Mouse (Mus musculus) kidney, postnatal 0 days (tissue): Measurements from ENCODE around the gene Adcy5. TPM values are rescaled to one million over a fixed set of nuclear protein-coding genes. Genes with fewer than 3 reads are reported as not detected.

Source experiments
- ATAC-seq: fragments of 200-750 bp; cut with Nextera tagmentation; replicated peaks from 2 replicates; pipeline ENCODE4 v1.8.0; 2017; ENCODE audit warnings: low read depth, moderate number of reproducible peaks, moderate TSS enrichment, moderate library complexity; ENCODE audit not compliant: low FRiP score
- DNase-seq: peaks from one replicate; pipeline ENCODE4 v3.0.0-alpha.2; 2016; ENCODE audit warnings: low spot score
- H3K27ac ChIP-seq: fragments of 300-500 bp; sonication (generic); 2 replicates; pipeline ENCODE4 v1.5.1; 2014; ENCODE audit warnings: mild to moderate bottlenecking
- H3K27me3 ChIP-seq: fragments of 300-500 bp; sonication (generic); 2 replicates; pipeline ENCODE4 v1.6.1; 2014; ENCODE audit warnings: low read length, mixed read lengths; ENCODE audit not compliant: insufficient read depth
- H3K36me3 ChIP-seq: fragments of 300-500 bp; sonication (generic); 2 replicates; pipeline ENCODE4 v1.6.1; 2014; ENCODE audit warnings: low read length, mixed read lengths; ENCODE audit not compliant: insufficient read depth
- H3K4me1 ChIP-seq: fragments of 300-500 bp; sonication (generic); replicated peaks from 2 replicates; pipeline ENCODE4 v1.6.1; 2014; ENCODE audit warnings: antibody characterized with exemption, low read length, mixed read lengths; ENCODE audit not compliant: insufficient read depth
- H3K4me2 ChIP-seq: fragments of 300-500 bp; sonication (generic); 2 replicates; pipeline ENCODE4 v1.6.1; 2014; ENCODE audit warnings: mild to moderate bottlenecking, low read length, moderate library complexity, mixed read lengths
- H3K4me3 ChIP-seq: fragments of 300-500 bp; sonication (generic); replicated peaks from 2 replicates; pipeline ENCODE4 v1.5.1; 2014; ENCODE audit warnings: low read depth, low read length
- H3K9ac ChIP-seq: fragments of 300-500 bp; sonication (generic); 2 replicates; pipeline ENCODE4 v1.6.1; 2014; ENCODE audit warnings: low read depth, low read length
- H3K9me3 ChIP-seq: fragments of 300-500 bp; sonication (generic); replicated peaks from 2 replicates; pipeline ENCODE4 v1.6.1; 2016; ENCODE audit warnings: low read length, inconsistent platforms, mixed read lengths
- CTCF ChIP-seq: IDR thresholded peaks from 2 replicates; pipeline ENCODE4 v1.5.1; 2016; ENCODE audit warnings: antibody characterized with exemption, low read depth, mild to moderate bottlenecking, moderate library complexity
- WGBS: fragments of 180-500 bp; shearing (Covaris S2); extraction: QIAGEN DNeasy Blood & Tissue Kit; methylation state at CpG from one replicate; pipeline ENCODE4 v1.1.7; 2014; 5-methylcytosine and 5-hydroxymethylcytosine counted together
- polyA plus RNA-seq: library from polyadenylated mRNA; unstranded; fragments of >200 nt; fragmentation: Nextera tagmentation; extraction: Ambion mirVana; gene quantifications from 2 replicates; pipeline ENCODE4 v1.2.1, GENCODE M21; 2015

Adcy5 gene
- 0.63 and 0.66 TPM in 2 replicates for polyA plus RNA-seq

DNA sequence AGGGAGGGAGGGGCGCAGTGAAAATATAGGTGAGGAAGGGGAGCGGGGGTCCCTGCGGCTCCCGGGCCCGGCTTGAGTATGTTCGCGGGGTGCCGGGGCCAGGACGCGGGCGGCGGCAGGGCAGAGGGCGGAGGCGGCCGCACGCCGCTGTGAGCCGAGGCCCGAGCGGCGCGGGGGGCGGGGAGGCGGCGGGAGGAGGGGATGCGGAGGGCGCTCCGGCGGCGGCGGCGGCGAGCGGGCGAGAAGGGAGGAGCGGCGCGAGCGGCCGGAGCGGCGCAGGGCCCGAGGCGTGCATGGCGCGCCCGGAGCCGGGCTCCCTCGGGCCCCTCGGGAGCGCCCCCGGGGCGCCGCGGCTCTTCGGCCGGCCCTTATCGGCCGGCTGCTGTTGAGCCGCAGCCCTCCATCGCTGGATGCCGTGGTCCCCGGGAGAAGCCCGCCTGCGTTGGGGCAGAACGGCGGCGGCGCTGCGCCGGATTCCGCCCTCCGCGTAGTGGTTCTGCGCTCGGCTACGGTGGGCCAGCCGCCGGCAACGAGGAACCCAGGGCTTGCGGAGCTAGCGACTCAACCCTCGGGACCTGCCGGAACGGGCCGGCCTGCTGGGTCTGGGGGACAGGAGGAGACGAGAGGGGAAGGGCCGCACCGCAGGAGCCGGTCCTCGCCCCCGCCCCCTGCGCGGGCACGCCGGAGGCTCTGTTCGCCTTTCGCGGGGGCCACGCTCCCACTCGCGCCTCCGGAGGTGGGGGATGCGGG, at the start of gene Adcy5:
Gene Adcy5 (plus strand): TSS at position 237 of the 750 bp plus-strand sequence.
- under 1% methylated on average over 60 of the region's 104 CpGs for WGBS
- peaks cover 71% of the 10 kb centered on the region for H3K27me3 ChIP-seq
- DNase-seq: no peak
- H3K27ac ChIP-seq: no peak within 1 kb of the TSS
- 0 out of 2 replicates have a peak, but pooled peaks cover 9% of the 10 kb centered on the region for H3K4me1 ChIP-seq
- H3K4me3 ChIP-seq: peak within 1 kb of the TSS; percentile 62
- TF ChIP-seq CTCF: no peak
- no peaks in the 10 kb centered on the region for H3K36me3 ChIP-seq
- peak within 1 kb of the TSS; percentile 97 for H3K4me2 ChIP-seq
- no peaks in the 10 kb centered on the region for H3K9me3 ChIP-seq
- H3K9ac ChIP-seq: peak within 1 kb of the TSS; percentile 54
- ATAC-seq: peak; percentile 58

DNA sequence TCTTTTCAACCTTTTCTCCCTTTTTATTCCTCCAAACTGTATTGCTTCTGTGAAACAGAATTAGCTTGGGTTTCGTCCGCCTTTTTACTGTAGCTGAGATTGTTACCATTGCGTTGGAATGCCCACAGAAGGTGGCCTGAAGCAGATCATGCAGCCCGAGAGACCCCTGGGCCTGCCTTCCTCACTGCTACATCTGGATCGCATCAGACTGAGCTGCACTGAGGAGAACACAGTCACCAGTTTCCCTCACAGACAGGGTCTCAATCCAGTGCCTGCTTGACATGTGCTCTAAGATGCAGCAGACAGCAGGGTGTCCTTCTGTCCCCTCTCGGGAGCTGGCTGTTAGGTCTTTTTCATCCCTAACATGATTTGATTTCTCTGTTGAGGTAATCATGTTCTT, 46.7 kb upstream of the Adcy5 start:
- DNase-seq (no peak), ATAC-seq (no peak)
- Histone ChIP-seq H3K27ac (no peak overlapping the region), H3K4me1 (no peaks in the 10 kb centered on the region), H3K4me3 (no peak overlapping the region), H3K36me3 (no peaks in the 10 kb centered on the region), H3K9me3 (no peaks in the 10 kb centered on the region), H3K27me3 (no peaks in the 10 kb centered on the region), H3K4me2 (no peak overlapping the region), H3K9ac (no peak overlapping the region)
- no peak for TF ChIP-seq CTCF
- WGBS: 88% methylated on average over 6 of the region's 6 CpGs

DNA sequence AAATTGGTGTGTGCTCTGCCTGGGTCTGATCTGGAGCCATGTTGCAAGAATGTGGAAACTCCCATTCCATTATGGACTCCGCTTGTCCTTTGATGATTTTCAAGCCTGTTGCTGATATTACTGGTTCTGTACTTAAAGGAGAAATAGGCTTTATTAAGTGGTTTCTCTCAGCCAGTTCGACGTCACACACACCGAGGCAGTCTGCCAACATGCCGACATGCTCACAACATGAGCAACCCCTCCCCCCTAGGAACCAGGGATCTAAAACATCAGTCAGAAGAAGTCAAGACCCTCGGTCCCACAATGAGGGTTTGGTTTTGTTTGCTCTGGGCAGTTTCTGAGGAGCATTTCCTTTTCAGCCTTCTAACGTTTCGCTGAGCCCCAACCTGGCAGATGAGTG, 45.5 kb upstream of the Adcy5 start:
- H3K36me3 ChIP-seq: no peaks in the 10 kb centered on the region
- 41% methylated on average over 8 of the region's 8 CpGs for WGBS
- H3K9ac ChIP-seq: no peak overlapping the region
- no peaks in the 10 kb centered on the region for H3K27me3 ChIP-seq
- TF ChIP-seq CTCF: no peak
- H3K9me3 ChIP-seq: no peaks in the 10 kb centered on the region
- H3K27ac ChIP-seq: no peak overlapping the region
- DNase-seq: peak; percentile 14
- no peak overlapping the region for H3K4me2 ChIP-seq
- H3K4me1 ChIP-seq: no peaks in the 10 kb centered on the region
- no peak overlapping the region for H3K4me3 ChIP-seq
- no peak for ATAC-seq

DNA sequence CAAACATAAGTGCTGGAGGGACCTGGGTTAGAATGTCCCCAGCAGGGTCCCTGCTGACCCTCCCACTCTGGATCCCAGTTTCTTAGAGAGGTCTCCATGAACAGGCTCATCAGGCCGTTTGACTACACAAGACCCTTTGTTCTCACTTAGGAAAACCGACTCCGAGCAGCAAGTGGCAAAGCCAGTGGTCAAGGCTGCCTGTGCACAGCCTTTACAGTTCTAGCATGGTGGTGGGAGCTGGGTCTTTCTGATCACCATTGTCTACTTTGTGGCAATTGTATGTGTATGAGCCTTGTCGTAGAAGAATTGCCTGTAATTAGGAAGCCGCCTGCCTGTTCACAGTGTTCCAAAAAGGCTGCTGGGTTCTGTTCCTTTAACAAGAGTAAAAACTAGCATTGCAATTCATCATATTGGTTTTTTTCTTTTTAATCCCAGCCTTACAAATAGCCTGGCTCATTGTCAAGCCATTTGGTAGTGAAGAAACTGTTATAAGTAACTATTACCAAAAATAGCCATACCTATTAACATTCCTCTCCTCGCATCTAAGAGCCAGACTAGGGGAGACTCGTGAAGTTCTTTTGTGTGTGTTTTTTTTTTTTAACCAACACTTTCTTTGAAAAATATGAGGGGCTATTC, 44.9 kb upstream of the Adcy5 start:
- Histone ChIP-seq H3K27me3 (no peaks in the 10 kb centered on the region), H3K27ac (no peak overlapping the region), H3K4me2 (no peak overlapping the region), H3K9me3 (no peaks in the 10 kb centered on the region), H3K4me3 (no peak overlapping the region), H3K9ac (no peak overlapping the region), H3K36me3 (no peaks in the 10 kb centered on the region), H3K4me1 (no peaks in the 10 kb centered on the region)
- 46% methylated on average over 7 of the region's 7 CpGs for WGBS
- no peak for TF ChIP-seq CTCF
- no peak for ATAC-seq
- no peak for DNase-seq

DNA sequence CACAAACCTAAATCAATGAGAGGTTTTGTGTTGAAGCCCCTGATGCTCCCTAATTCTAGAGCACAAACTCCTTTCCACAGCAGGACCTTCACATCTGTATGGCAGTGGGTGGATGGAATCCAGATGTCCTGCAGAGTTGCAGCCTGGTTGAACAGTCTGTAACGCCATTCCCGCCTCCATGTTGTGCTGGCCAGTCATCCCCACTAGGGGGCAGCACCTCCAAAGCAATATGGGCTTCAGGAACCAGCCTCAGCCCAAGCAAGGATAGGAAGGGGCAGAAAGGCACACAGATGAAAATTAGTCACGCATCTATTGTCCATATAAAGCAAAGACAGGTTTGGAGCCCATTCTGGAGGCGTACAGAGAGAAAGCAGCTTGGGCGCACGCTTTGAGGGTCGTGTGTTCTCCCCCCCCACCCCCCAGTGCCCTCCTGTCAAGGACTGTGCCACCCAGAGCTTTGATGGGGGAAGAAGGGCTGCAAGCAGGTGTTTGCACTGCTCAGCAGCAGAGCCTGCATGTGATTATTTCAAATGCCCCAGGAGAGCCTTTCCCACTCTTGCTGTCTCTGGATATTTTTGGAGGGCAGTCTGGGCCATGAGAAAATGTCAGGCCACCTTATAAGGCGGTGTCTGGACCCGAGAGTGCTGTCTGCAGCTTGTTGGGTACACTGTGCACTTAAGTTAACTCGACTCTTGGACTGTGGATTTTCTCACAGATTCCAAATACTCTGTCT, 44.1 kb upstream of the Adcy5 start:
- WGBS: 36% methylated on average over 10 of the region's 10 CpGs
- H3K27me3 ChIP-seq: no peaks in the 10 kb centered on the region
- H3K4me3 ChIP-seq: no peak overlapping the region
- H3K9ac ChIP-seq: no peak overlapping the region
- H3K4me2 ChIP-seq: no peak overlapping the region
- DNase-seq (peak; percentile 93), ATAC-seq (peak; percentile 80)
- H3K4me1 ChIP-seq: no peaks in the 10 kb centered on the region
- TF ChIP-seq CTCF: peak; percentile 99
- H3K36me3 ChIP-seq: no peaks in the 10 kb centered on the region
- no peak overlapping the region for H3K27ac ChIP-seq
- H3K9me3 ChIP-seq: no peaks in the 10 kb centered on the region

DNA sequence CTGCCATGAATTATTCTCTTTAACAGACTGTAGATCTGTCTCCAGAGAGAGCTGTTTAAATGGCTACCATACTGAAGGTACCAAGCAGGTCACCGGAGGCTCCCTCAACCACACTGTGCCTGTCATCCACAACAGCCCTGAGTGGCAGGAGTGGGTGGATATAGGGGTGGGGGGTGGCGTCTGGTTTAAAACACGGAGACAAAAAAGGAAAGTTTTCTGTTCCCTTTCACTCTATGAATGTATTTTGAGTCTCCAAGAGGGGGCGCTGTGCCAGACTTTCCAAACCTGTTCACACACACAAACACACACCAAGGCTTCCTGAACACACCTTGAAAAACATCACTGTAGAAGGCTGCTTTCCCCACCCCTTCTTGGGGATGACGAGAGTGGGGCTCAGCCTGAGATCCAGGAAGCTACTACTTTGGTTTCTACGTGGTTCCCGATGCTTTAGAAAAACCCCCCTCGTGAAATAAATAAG, 43.5 kb upstream of the Adcy5 start:
- no peaks in the 10 kb centered on the region for H3K9me3 ChIP-seq
- H3K4me3 ChIP-seq: no peak overlapping the region
- H3K4me1 ChIP-seq: no peaks in the 10 kb centered on the region
- 73% methylated on average over 8 of the region's 8 CpGs for WGBS
- H3K27me3 ChIP-seq: no peaks in the 10 kb centered on the region
- no peak overlapping the region for H3K9ac ChIP-seq
- peak; percentile 49 for TF ChIP-seq CTCF
- ATAC-seq: no peak
- no peaks in the 10 kb centered on the region for H3K36me3 ChIP-seq
- peak; percentile 16 for DNase-seq
- H3K27ac ChIP-seq: no peak overlapping the region
- H3K4me2 ChIP-seq: no peak overlapping the region
